Mouse (Mus musculus): Measurements from ENCODE around the gene Unc45a.
A peak's percentile ranks its signal among the peaks of the same experiment; 100 is the strongest.

Unc45a gene

DNA sequence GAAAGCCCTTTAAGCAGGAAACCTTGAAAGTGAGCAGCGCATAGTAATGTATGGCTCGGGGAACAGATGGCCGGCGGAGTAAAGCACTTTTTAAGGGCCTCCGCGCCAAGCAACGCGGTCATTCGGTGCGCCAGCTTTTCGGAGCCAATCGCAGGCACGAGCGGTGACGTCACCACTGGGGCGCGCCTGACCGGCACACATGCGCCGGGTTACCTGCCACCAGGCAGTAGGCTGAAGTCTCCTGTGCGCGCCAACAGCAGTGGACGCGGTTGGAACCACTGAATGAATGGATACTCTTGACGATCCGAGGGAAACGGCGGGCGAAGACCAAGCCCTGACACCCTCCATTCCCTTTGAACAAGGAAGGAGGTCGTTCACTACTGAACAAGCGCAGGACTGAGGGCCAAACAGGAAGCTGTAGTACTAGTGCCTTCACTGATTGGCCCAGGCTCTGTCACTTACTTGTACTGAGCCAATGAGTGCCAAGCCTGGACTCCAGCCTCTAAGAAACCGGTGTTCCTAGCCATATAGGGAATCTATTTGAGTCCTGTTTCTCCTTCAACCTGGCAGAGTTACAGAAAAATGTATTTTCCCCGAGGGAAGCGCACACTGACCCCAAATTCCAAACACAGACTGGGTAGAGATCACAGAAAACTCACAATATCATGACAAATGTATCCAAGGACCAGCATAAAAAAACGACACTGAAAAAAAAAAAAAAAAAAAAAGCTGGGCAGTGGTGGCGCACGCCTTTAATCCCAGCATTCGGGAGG lies 16.6 kb downstream of the Unc45a start, which contains the start of gene Rccd1:
Gene Rccd1, minus strand, starts transcription at position 412 of the 773 bp plus-strand sequence.
- DNase-seq, result peak; percentile 94

GRCm38 (mm10) chr7:80323336-80323735 lies 17.5 kb downstream of the Unc45a start:
- DNase-seq, result peak; percentile 21

- no peak for DNase-seq
Measured at GRCm38 (mm10) chr7:80319846-80320496, 20.8 kb downstream of the Unc45a start.

GRCm38 (mm10) chr7:80318670-80319069 lies 22.1 kb downstream of the Unc45a start:
- DNase-seq, result no peak

DNA sequence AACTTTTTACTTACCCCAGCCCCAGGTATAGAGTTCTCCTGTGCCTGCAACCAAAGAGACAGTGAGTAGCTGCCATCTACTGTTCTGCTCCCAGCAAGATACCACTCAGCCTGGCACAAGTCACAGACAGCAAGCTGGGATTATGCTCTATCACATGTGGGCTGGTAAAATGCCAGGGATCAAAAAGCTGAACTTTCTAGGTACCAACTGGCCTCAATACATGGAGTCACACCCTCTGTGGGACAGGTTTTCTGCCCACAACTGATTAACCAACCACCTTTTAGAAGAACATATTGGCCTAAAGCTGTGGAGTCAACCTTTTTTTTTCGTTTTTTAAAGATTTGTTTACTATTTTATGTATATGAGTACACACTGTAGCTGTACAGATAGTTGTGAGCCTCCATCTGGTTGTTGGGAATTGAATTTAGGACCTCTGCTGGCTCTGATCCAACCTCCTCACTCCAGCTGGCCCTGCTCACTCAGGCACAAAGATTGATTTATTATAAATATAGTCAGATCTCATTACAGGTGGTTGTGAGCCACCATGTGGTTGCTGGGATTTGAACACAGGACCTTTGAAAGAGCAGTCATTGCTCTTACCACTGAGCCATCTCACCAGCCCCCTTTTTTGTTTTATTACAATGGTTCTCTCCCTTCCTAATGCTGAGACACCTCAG lies 23.2 kb downstream of the Unc45a start:
- no peak for DNase-seq

DNA sequence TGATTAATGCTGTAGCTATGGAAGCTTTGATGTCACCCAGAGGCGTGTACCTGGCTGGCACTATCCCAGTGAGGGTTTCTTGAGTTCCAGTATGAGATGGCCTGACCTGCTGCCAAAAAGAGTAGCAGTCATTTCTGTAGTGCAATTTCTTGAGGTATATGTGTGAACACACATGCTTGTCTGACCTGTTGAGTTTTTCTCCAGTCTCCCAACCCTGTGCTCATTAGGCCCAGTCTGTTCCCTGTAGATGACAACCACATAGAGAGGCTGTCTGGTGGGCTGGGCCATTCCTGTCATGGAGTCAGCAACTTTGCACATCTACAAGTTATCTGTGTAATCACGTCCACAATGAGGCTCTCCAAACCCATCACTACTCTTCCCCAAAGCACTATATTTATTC lies 25.1 kb downstream of the Unc45a start:
- no peak for DNase-seq

DNA sequence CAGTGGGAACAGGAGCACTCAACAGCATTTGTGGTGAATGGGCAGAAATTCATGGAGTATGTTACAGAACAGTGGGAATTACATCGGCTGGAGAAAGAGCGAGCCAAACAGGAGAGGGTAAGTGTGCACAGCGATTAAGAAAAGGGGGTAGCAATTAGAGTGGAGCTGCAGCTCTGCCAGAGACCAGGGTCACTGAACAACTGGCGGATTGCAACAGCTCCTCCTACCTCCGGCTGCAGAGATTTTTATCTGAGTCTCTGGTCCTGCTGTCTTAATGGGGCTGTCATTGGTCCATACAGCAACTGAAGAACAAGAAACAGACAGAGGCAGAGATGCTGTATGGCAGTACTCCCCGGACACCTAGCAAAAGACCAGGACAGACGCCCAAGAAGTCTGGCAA lies 30.0 kb downstream of the Unc45a start:
- no peak for DNase-seq

GRCm38 (mm10) chr7:80307766-80308165 lies 33.0 kb downstream of the Unc45a start:
- no peak for DNase-seq

- no peak for DNase-seq
Measured at GRCm38 (mm10) chr7:80301522-80301921, 39.3 kb downstream of the Unc45a start.

DNA sequence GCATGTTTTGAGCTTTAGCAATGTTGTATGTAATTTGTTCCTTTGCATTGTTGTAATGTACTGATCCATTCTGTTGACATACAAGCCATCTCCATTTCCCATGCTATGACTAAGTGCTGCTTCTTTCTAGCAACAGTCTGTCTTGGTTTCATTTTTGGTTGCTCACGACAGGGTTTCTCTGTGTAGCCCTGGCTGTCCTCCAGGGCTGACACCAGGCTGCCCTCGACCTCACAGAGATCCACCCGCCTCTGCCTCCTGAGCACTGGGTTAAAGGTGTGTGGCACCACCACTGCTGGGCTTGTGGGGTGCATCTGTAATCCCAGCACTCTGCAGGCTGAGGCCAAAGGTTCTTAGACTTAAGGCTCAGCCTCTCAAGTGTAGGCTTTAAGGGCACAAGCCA lies 41.2 kb downstream of the Unc45a start:
- no peak for DNase-seq

GRCm38 (mm10) chr7:80298754-80299153 lies 42.1 kb downstream of the Unc45a start:
- DNase-seq, result no peak

- no peak for DNase-seq
Measured at GRCm38 (mm10) chr7:80297041-80297440, 43.8 kb downstream of the Unc45a start.

DNA sequence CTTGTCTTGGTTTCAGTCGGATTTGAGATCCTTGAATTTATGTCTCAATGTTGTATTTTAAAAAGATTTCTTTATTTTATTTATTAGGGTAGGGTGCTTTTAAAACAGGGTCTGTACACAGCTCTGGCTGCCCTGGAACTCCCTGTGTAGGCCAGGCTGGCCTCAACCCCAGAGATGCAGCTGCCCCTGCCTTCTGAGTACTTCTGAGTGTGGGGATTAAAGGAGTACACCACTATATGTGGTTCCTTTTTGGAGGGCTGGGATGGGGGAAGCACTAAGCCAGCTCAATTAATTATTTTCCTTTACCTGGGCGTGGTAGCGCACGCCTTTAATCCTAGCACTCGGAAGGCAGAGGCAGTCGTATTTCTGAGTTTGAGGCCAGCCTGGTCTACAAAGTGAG lies 44.3 kb downstream of the Unc45a start:
- no peak for DNase-seq

- DNase-seq, result no peak
Measured at GRCm38 (mm10) chr7:80294764-80295648, 45.8 kb downstream of the Unc45a start.

DNA sequence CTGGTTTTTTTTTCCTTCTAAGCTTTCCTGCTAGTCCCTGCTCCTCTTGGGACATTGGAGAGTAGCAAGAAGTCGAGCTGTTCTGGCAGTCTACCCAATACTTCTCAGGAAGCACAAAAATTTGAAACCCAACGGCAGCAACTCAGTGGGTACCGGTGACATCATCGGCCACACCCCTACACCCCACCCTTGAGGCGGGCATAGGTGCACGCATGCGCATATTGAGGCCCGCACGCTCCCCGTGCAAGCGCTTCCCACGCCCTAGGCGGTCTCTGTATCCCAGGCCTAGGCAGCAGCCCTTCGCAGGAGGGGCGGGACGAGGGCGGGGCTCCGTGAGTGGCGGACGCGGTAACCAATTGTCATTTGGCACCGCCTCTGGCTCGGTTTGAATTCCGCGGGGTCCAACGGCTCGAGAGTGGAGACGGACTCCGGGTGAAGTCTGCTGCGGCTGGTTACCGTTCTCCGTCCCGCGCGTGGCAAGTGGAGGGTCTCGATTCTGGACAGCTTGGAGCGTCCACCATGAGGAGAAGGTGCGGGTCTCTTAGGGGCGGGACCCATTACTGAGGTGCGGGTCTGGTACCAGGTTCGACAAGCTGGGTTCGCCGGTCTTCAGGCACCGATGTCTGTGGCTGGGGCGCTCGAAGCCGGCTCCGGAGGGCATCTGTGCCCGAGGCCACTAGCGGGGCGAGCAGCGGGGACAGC lies 46.6 kb downstream of the Unc45a start, which contains the start of gene Prc1:
Gene Prc1, plus strand, starts transcription at position 389 of the 702 bp plus-strand sequence.
- DNase-seq, result peak; percentile 99

GRCm38 (mm10) chr7:80287736-80288135 lies 53.1 kb downstream of the Unc45a start:
- no peak for DNase-seq

- no peak for DNase-seq
Measured at GRCm38 (mm10) chr7:80285725-80286124, 55.1 kb downstream of the Unc45a start.

GRCm38 (mm10) chr7:80284391-80284790 lies 56.4 kb downstream of the Unc45a start:
- no peak for DNase-seq

GRCm38 (mm10) chr7:80283226-80283918 lies 57.4 kb downstream of the Unc45a start:
- no peak for DNase-seq

DNA sequence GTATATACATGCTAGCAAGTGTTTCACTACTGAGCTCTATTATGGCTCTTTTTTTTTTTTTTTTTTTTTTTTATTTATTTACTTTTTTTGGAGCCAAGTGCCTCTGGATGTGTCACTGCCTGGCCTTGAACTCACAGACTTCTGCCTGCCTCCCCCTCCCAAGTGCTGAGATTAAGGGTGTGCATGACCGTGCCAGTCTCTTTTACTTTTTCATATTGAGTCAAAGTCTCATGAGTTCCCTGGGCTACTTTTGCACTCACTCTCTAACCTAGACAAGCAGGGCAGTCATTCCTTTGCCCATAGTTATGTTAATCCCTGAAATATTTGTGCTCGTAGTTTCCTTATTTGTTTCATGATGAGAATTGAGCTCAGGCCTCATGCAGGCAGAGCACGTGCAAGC lies 59.2 kb downstream of the Unc45a start:
- DNase-seq, result no peak

- DNase-seq, result no peak
Measured at GRCm38 (mm10) chr7:80280998-80281397, 59.8 kb downstream of the Unc45a start.

All from cerebellum, adult 11 months (tissue).